Mouse (Mus musculus): ENCODE measurements around the gene Serp1. TPM values are rescaled to one million over a fixed set of nuclear protein-coding genes. Genes with fewer than 3 reads are reported as not detected.
A peak's percentile ranks its signal among the peaks of the same experiment; 100 is the strongest.

Serp1 gene
- polyA plus RNA-seq (2015; fragmentation: Nextera tagmentation; extraction: Ambion mirVana), result 81.1 and 89.5 TPM in 2 replicates

DNA sequence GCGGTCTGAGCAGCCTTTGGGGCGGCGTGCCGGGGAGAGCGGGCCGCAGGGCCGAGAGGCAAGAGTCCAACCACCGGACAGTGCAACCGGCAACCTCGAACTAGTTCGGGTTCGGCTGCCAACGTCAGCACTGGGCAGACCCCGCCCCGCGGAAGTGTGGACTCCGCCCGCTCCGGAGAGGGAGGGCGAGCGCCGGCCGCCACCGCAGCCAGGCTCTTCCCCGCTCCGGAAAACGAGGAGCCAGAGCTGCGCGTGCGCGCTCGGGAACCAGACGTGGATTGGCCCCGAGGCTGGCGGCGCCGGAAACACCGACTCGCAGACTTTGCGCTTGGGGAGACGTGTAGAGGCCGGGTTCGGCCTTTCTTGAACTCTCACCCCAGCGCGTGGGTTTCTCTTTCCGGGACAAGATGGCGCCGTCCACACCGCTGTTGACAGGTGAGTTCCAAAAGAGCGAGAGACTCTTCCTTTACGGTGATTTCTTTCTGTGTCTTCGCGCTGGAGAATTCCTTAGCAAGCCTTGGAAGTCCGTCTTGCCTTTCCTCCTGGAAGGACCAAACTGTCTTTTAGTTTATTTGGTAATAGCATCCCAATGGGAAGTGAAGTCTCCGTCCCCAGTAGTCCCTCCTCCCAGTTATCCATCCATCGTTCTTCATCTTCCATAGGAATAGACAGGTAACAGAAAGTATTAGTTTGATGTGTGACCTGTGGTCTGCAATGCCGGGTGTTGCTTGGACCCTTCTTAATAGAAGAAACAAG, at the start of gene Serp1, which contains the start of gene Eif2a:
Serp1 (minus strand) TSS at position 241 of the 756 bp plus-strand sequence.
Eif2a (plus strand) TSS at position 170 of the 756 bp plus-strand sequence.
- under 1% methylated on average over 57 of the region's 57 CpGs for WGBS

DNA sequence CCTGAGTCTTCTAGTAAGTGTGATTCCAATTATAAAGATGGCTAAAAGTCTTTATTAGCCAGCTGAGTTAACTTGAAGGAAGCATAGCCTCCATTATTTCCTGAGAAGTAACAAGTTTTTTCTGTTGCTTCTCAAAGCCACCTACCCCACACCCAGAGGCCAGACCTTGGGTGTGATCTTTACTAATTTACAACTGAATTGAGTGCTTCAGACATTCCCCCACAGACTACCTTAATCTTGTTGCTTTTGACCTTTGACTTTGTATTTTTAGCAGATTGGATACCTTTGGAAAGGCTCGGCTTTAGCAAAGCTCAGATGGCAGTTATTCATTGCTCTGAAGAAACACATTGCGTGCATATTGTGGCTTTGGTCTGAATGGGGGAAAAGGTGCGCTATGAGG, 45.1 kb upstream of the Serp1 start:
- ATAC-seq (ENCODE audit: low read depth), result no peak
- Histone ChIP-seq H3K9me3 (no peaks in the 10 kb centered on the region), H3K4me1 (replicated peaks) (peaks cover under 1% of the 10 kb centered on the region; the same call in 1 of the 2 replicates), H3K4me2 (no peak overlapping the region), H3K4me3 (no peak overlapping the region), H3K36me3 (no peaks in the 10 kb centered on the region), H3K27me3 (no peaks in the 10 kb centered on the region), H3K9ac (no peak overlapping the region), H3K27ac (replicated peaks) (no peak overlapping the region)
- 87% methylated on average over 3 of the region's 3 CpGs for WGBS

More for the DNA sequence above, at the start of gene Serp1, which contains the start of gene Eif2a:
- ATAC-seq (ENCODE audit: low read depth), result peak; percentile 100
- Histone ChIP-seq H3K4me1 (replicated peaks) (peaks cover 30% of the 10 kb centered on the region), H3K9ac (peak within 1 kb of the TSS; percentile 92), H3K9me3 (no peaks in the 10 kb centered on the region), H3K36me3 (peaks cover 18% of the 10 kb centered on the region), H3K4me2 (peak within 1 kb of the TSS; percentile 85), H3K4me3 (peak within 1 kb of the TSS; percentile 96), H3K27ac (replicated peaks) (peak within 1 kb of the TSS; percentile 93), H3K27me3 (no peaks in the 10 kb centered on the region)

DNA sequence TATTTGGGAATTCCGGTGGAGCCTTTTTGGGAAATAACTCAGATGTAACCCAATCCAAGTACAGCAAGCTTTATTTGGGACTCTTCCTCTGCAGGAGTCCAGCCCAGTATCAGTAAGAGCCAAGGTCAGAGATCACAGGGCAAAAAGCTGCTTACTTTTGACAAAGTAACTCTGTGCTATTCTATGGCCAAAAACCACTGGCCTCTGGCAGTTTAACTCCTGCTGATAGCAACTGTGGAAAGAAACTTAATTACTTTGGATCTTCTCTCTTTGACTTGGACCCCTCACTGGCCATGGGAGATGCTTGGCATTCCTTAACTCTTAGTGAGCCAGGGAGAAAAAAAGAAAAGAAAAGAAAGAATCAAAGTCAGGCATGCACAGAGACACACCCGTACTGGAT, 35.7 kb upstream of the Serp1 start:
- Histone ChIP-seq H3K36me3 (peaks cover 19% of the 10 kb centered on the region), H3K27me3 (no peaks in the 10 kb centered on the region), H3K9ac (no peak overlapping the region), H3K4me1 (replicated peaks) (no peaks in the 10 kb centered on the region), H3K4me3 (no peak overlapping the region), H3K9me3 (no peaks in the 10 kb centered on the region), H3K27ac (replicated peaks) (no peak overlapping the region), H3K4me2 (no peak overlapping the region)
- ATAC-seq (ENCODE audit: low read depth), result no peak
- WGBS, result 45% methylated on average over 2 of the region's 2 CpGs

DNA sequence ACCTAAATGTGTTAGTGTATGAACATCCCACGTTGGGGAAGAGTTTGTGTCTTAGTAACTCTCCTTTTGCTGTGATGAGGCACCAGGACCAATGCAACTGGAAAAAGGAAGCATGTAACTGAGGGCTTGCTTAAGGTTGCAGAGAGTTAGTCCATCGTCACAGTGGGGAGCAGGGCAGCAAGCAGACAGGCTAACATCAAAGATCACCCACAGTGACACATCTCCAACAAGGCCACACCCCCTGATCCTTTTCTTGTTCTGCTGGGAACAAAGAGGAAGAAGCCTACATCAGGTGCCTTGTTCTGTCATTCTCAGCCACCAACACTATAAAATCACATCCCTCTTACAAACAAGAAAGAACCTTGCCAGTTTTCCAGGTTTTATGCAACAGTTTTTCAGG, 34.2 kb upstream of the Serp1 start:
- no peak overlapping the region for H3K9ac ChIP-seq
- no peak overlapping the region for H3K27ac ChIP-seq (replicated peaks)
- H3K9me3 ChIP-seq, result no peaks in the 10 kb centered on the region
- 32% methylated on average over 2 of the region's 2 CpGs for WGBS
- H3K4me3 ChIP-seq, result no peak overlapping the region
- no peaks in the 10 kb centered on the region for H3K27me3 ChIP-seq
- H3K36me3 ChIP-seq, result peaks cover 34% of the 10 kb centered on the region
- no peak overlapping the region for H3K4me2 ChIP-seq
- ATAC-seq (ENCODE audit: low read depth), result no peak
- no peaks in the 10 kb centered on the region for H3K4me1 ChIP-seq (replicated peaks)

DNA sequence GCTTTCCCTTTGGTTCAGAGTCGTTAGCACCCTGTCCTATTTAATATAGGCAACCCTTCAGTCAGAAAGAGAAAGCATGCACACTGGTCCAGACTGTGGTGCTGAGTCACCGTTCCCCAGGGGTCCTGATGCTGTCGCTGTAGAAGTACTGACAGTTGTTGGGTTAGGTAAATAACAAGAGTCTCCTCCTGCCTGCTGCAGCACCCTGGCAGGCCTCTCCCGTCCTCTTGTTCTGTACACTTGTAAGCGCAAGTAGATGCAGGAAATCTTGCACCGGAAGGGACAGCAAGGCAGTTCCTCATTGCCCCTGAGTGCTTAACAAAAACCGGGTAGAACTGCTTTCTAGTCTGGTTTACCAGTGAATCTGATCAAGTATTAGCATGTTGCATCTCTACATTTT, 31.0 kb upstream of the Serp1 start:
- ATAC-seq (ENCODE audit: low read depth), result no peak
- H3K27me3 ChIP-seq, result no peaks in the 10 kb centered on the region
- H3K9me3 ChIP-seq, result no peaks in the 10 kb centered on the region
- H3K4me1 ChIP-seq (replicated peaks), result no peaks in the 10 kb centered on the region
- H3K4me2 ChIP-seq, result no peak overlapping the region
- no peak overlapping the region for H3K27ac ChIP-seq (replicated peaks)
- H3K9ac ChIP-seq, result no peak overlapping the region
- WGBS, result 86% methylated on average over 7 of the region's 7 CpGs
- H3K4me3 ChIP-seq, result no peak overlapping the region
- H3K36me3 ChIP-seq, result peaks cover 64% of the 10 kb centered on the region

DNA sequence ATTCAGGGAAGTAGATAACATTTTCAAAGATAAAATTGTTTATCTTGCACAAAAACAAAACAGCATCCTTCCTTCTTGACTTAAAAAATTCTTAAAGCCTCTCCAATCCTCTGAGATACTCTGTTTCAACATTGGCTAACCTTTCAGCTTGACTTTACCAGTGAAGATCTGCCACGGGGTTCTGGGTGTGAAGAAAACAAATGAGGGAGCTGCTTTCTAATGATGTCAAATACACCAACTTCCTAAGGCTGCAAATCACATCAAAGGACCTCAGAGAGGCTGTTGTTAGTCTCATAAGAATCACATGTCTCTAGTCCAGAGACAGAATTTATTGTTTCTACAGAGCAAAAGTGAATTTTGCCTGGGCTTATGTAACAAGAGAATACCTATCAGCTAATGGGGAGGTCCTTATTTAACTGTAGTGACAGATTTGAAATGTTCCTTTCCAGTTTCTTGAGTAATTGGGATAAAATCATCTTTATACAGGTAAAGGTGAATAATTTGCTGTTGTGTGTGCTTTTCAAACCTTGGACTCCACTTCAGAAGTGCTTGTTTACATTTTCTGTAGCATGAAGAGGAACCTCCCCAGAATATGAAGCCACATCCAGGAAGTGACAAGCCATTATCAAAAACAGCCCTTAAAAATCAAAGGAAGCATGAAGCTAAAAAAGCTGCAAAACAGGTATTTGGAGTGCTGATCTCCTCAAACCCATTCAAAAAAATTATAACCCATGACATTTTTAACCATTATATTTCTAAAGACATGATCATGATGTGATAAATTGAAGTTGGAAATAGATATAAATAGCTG, 26.5 kb upstream of the Serp1 start:
- peaks cover 83% of the 10 kb centered on the region for H3K36me3 ChIP-seq
- no peak for ATAC-seq (ENCODE audit: low read depth)

DNA sequence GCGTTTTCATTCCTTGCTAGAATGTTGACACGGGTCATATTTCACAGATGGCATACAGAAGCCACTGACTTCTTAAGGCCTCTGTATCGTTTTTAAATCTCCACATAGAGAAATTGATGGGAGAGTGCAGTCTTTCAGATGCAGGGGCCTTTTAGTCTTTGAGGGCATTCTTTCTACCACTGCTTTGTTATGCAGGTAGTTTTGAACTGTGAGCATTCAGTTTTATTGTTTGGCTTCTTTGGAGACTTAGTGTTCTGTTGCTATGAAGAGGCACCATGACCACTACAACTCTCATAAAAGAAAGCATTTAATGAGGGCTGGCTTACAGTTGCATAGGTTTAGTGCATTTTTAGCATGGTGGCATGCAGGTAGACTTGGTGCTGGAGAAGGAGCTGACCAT, 10.9 kb upstream of the Serp1 start:
- ATAC-seq (ENCODE audit: low read depth), result no peak
- Histone ChIP-seq H3K4me1 (replicated peaks) (no peaks in the 10 kb centered on the region), H3K9ac (no peak overlapping the region), H3K4me2 (no peak overlapping the region), H3K9me3 (no peaks in the 10 kb centered on the region), H3K27ac (replicated peaks) (no peak overlapping the region), H3K27me3 (no peaks in the 10 kb centered on the region), H3K36me3 (peaks cover 62% of the 10 kb centered on the region), H3K4me3 (no peak overlapping the region)
- WGBS, result 92% methylated on average over 3 of the region's 3 CpGs

More for the DNA sequence above, 26.5 kb upstream of the Serp1 start:
- Histone ChIP-seq H3K4me3 (no peak overlapping the region), H3K9ac (no peak overlapping the region), H3K4me1 (replicated peaks) (no peaks in the 10 kb centered on the region), H3K9me3 (no peaks in the 10 kb centered on the region), H3K4me2 (no peak overlapping the region), H3K27ac (replicated peaks) (no peak overlapping the region), H3K27me3 (no peaks in the 10 kb centered on the region)
- WGBS, result 78% methylated on average over 1 of the region's 1 CpGs

DNA sequence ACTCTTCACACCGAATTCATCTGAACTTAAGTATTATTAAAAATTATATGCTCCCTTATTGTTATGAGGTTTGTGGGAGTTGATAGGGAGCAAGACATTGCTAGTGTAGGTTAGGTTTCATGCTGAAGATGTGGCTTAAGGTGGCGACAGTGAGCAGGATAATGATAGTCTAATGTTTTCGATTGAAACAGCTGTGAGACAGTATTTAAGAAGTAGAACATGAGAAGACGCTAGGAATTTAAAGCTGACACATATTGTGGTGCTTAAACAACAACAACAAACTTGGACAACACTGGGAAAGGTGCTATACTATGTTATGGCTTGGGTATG, 681 bp upstream of the Serp1 start:
- no peaks in the 10 kb centered on the region for H3K9me3 ChIP-seq
- H3K4me3 ChIP-seq, result peak overlapping the region; percentile 96
- H3K9ac ChIP-seq, result peak overlapping the region; percentile 92
- peak overlapping the region; percentile 72; the same call in 1 of the 2 replicates for H3K27ac ChIP-seq (replicated peaks)
- ATAC-seq (ENCODE audit: low read depth), result no peak
- WGBS, result 4% methylated on average over 4 of the region's 4 CpGs
- no peaks in the 10 kb centered on the region for H3K27me3 ChIP-seq
- H3K4me1 ChIP-seq (replicated peaks), result peaks cover 30% of the 10 kb centered on the region
- H3K36me3 ChIP-seq, result peaks cover 19% of the 10 kb centered on the region
- H3K4me2 ChIP-seq, result peak overlapping the region; percentile 65

DNA sequence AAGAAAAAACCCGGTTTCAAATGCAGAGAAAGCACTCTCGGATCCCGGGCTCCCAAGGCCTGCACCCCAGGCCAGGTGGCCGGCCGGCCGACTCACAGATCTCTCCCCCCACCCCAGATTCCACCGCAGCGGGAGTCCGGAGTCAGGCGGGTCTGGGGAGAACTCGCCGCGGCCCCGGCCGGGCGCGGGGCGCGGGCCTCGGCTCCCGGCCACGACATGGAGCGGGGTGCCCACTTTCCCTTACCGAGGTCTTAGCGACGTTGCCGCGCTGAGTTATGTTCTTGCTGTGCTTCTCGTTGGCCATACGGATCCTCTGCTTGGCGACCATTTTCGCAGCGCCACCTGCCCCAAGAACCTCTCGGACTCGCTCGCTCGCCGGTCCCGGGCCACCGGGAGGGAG, 526 bp downstream of the Serp1 start:
- H3K27me3 ChIP-seq, result no peaks in the 10 kb centered on the region
- H3K4me2 ChIP-seq, result peak overlapping the region; percentile 85
- ATAC-seq (ENCODE audit: low read depth), result no peak; the same call in 1 of the 2 replicates
- H3K4me1 ChIP-seq (replicated peaks), result peaks cover 30% of the 10 kb centered on the region
- WGBS, result under 1% methylated on average over 40 of the region's 40 CpGs
- peak overlapping the region; percentile 96 for H3K4me3 ChIP-seq
- peak overlapping the region; percentile 92 for H3K9ac ChIP-seq
- H3K36me3 ChIP-seq, result peaks cover 21% of the 10 kb centered on the region
- no peaks in the 10 kb centered on the region for H3K9me3 ChIP-seq
- H3K27ac ChIP-seq (replicated peaks), result peak overlapping the region; percentile 93

DNA sequence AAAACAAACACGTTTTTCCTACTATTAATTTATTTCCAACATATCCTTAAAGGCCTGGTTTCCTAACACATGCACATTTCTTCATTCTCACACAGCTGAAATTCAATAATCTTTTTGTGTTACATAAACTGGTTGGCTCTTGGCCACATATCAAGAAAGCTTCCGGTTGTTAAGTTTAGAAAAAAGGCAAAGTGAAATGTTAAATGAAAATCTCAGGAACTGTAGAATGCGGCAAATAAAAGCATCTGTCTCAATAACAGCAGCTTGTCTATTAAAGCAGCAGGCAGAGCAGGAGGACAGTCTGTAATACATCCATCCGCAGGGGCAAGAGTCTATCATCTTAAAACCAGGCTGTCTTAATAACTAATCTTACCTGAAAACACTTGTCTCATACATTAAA, 1.4 kb downstream of the Serp1 start:
- no peak for ATAC-seq (ENCODE audit: low read depth)
- H3K4me2 ChIP-seq, result peak overlapping the region; percentile 85
- peak overlapping the region; percentile 96 for H3K4me3 ChIP-seq
- H3K36me3 ChIP-seq, result peaks cover 21% of the 10 kb centered on the region
- peak overlapping the region; percentile 92 for H3K9ac ChIP-seq
- peaks cover 30% of the 10 kb centered on the region for H3K4me1 ChIP-seq (replicated peaks)
- WGBS, result 74% methylated on average over 4 of the region's 4 CpGs
- H3K9me3 ChIP-seq, result no peaks in the 10 kb centered on the region
- no peak overlapping the region for H3K27ac ChIP-seq (replicated peaks)
- H3K27me3 ChIP-seq, result no peaks in the 10 kb centered on the region

DNA sequence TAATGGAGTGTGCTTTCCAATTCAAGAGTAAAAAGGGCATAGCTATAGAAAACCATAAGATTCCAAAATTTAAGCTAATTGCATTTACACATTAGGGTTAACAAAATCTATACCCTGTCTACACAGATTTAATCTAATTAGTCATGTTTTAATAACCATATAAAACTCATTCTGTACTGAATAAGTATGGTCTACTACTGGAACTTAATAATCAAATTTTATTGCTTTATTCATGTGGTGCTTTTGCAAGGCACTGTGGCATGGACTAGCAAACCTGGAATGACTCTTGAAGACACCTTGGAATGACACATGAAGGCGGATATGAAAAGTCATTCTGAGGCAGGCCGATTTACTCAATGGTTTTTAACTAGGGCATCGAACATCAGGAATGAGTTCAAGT, 2.3 kb downstream of the Serp1 start:
- WGBS, result 93% methylated on average over 3 of the region's 3 CpGs
- ATAC-seq (ENCODE audit: low read depth), result no peak
- Histone ChIP-seq H3K27me3 (no peaks in the 10 kb centered on the region), H3K4me2 (no peak overlapping the region), H3K27ac (replicated peaks) (no peak overlapping the region), H3K4me3 (no peak overlapping the region), H3K9ac (no peak overlapping the region), H3K36me3 (peaks cover 21% of the 10 kb centered on the region), H3K9me3 (no peaks in the 10 kb centered on the region), H3K4me1 (replicated peaks) (peaks cover 30% of the 10 kb centered on the region)

DNA sequence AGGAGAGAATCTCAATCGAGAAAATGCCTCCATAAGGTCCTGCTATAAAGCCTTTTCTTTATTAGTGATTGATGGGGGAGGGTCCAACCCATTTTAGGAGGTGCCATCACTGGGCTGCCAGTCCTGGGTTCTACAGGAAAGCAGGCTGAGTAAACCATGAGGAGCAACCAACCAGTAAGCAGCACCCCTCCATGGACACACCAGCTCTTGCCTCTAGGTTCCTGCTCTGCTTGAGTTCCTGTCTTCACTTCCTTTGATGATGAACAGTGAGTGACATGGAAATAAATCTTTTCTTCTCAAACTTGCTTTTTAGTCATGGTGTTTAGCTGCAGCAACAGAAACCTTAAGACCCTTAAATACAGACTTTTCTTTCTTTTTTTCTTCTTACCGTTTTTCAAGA, 4.3 kb downstream of the Serp1 start:
- WGBS, result 87% methylated on average over 2 of the region's 2 CpGs
- Histone ChIP-seq H3K9ac (no peak overlapping the region), H3K27me3 (no peaks in the 10 kb centered on the region), H3K36me3 (peaks cover 21% of the 10 kb centered on the region), H3K4me3 (no peak overlapping the region), H3K4me2 (no peak overlapping the region), H3K9me3 (no peaks in the 10 kb centered on the region), H3K4me1 (replicated peaks) (peaks cover 19% of the 10 kb centered on the region), H3K27ac (replicated peaks) (no peak overlapping the region)
- ATAC-seq (ENCODE audit: low read depth), result no peak
